Mouse (Mus musculus): ENCODE measurements around the gene Anp32e. TPM values are rescaled to one million over a fixed set of nuclear protein-coding genes. Genes with fewer than 3 reads are reported as not detected.
"Not testable (repeated sequence)": the region's sequence is repeated elsewhere in the genome, so short reads cannot be mapped to it uniquely, and the experiment has no call there.

Anp32e gene
- polyA plus RNA-seq, 1 experiment: 235 TPM

- H3K4me3 ChIP-seq (ENCODE audit: insufficient read depth, low read length): no peak overlapping the region
Observed at GRCm38 (mm10) chr3:95902643-95903042, 26.4 kb upstream of the Anp32e start.

GRCm38 (mm10) chr3:95903753-95904502, 25.1 kb upstream of the Anp32e start:
- TF ChIP-seq CTCF (IDR thresholded peaks at IDR 0.05; ENCODE audit: borderline replicate concordance, insufficient read depth, low read length): no peak
- no peak for TF ChIP-seq POLR2A (IDR thresholded peaks at IDR 0.05; ENCODE audit: low read depth, low read length)
- Histone ChIP-seq H3K27ac (ENCODE audit: insufficient read depth, low read length) (no peak overlapping the region), H3K4me1 (ENCODE audit: control insufficient read depth, insufficient read depth, low read length) (no peaks in the 10 kb centered on the region), H3K4me3 (ENCODE audit: insufficient read depth, low read length) (no peak overlapping the region)

More at GRCm38 (mm10) chr3:95902643-95903042, 26.4 kb upstream of the Anp32e start:
- Histone ChIP-seq H3K4me1 (ENCODE audit: control insufficient read depth, insufficient read depth, low read length) (no peaks in the 10 kb centered on the region), H3K27ac (ENCODE audit: insufficient read depth, low read length) (no peak overlapping the region)
- TF ChIP-seq CTCF (IDR thresholded peaks at IDR 0.05; ENCODE audit: borderline replicate concordance, insufficient read depth, low read length) (no peak), POLR2A (IDR thresholded peaks at IDR 0.05; ENCODE audit: low read depth, low read length) (no peak)

- H3K4me3 ChIP-seq (ENCODE audit: insufficient read depth, low read length): peak within 1 kb of the TSS; percentile 17
- no peak within 1 kb of the TSS for H3K27ac ChIP-seq (ENCODE audit: insufficient read depth, low read length)
- H3K4me1 ChIP-seq (ENCODE audit: control insufficient read depth, insufficient read depth, low read length): no peaks in the 10 kb centered on the region
- TF ChIP-seq CTCF (IDR thresholded peaks at IDR 0.05; ENCODE audit: borderline replicate concordance, insufficient read depth, low read length): no peak
- no peak for TF ChIP-seq POLR2A (IDR thresholded peaks at IDR 0.05; ENCODE audit: low read depth, low read length)
Observed at GRCm38 (mm10) chr3:95904568-95904967, 24.5 kb upstream of the Anp32e start, which contains the start of gene Car14. Gene Car14, minus strand, starts transcription at chr3:95904691.

GRCm38 (mm10) chr3:95905146-95905939, 23.7 kb upstream of the Anp32e start:
- H3K4me1 ChIP-seq (ENCODE audit: control insufficient read depth, insufficient read depth, low read length): no peaks in the 10 kb centered on the region
- peak overlapping the region; percentile 17 for H3K4me3 ChIP-seq (ENCODE audit: insufficient read depth, low read length)
- no peak for TF ChIP-seq CTCF (IDR thresholded peaks at IDR 0.05; ENCODE audit: borderline replicate concordance, insufficient read depth, low read length)
- H3K27ac ChIP-seq (ENCODE audit: insufficient read depth, low read length): no peak overlapping the region

GRCm38 (mm10) chr3:95905940-95906492, 23.0 kb upstream of the Anp32e start:
- TF ChIP-seq CTCF (IDR thresholded peaks at IDR 0.05; ENCODE audit: borderline replicate concordance, insufficient read depth, low read length): peak; percentile 67; the same call in 1 of the 2 replicates
- TF ChIP-seq POLR2A (IDR thresholded peaks at IDR 0.05; ENCODE audit: low read depth, low read length): no peak
- Histone ChIP-seq H3K4me3 (ENCODE audit: insufficient read depth, low read length) (peak overlapping the region; percentile 17; the same call in 1 of the 2 replicates), H3K27ac (ENCODE audit: insufficient read depth, low read length) (no peak overlapping the region), H3K4me1 (ENCODE audit: control insufficient read depth, insufficient read depth, low read length) (no peaks in the 10 kb centered on the region)

- Histone ChIP-seq H3K27ac (ENCODE audit: insufficient read depth, low read length) (no peak overlapping the region), H3K4me1 (ENCODE audit: control insufficient read depth, insufficient read depth, low read length) (no peaks in the 10 kb centered on the region), H3K4me3 (ENCODE audit: insufficient read depth, low read length) (no peak overlapping the region)
- TF ChIP-seq CTCF (IDR thresholded peaks at IDR 0.05; ENCODE audit: borderline replicate concordance, insufficient read depth, low read length): peak; percentile 90
- no peak for TF ChIP-seq POLR2A (IDR thresholded peaks at IDR 0.05; ENCODE audit: low read depth, low read length)
Observed at GRCm38 (mm10) chr3:95906860-95907259, 22.2 kb upstream of the Anp32e start.

GRCm38 (mm10) chr3:95907613-95908012, 21.4 kb upstream of the Anp32e start:
- H3K4me1 ChIP-seq (ENCODE audit: control insufficient read depth, insufficient read depth, low read length): no peaks in the 10 kb centered on the region
- H3K4me3 ChIP-seq (ENCODE audit: insufficient read depth, low read length): no peak overlapping the region
- H3K27ac ChIP-seq (ENCODE audit: insufficient read depth, low read length): no peak overlapping the region
- no peak for TF ChIP-seq CTCF (IDR thresholded peaks at IDR 0.05; ENCODE audit: borderline replicate concordance, insufficient read depth, low read length)
- no peak for TF ChIP-seq POLR2A (IDR thresholded peaks at IDR 0.05; ENCODE audit: low read depth, low read length)

- Histone ChIP-seq H3K27ac (ENCODE audit: insufficient read depth, low read length) (no peak overlapping the region), H3K4me1 (ENCODE audit: control insufficient read depth, insufficient read depth, low read length) (no peaks in the 10 kb centered on the region), H3K4me3 (ENCODE audit: insufficient read depth, low read length) (no peak overlapping the region)
- TF ChIP-seq CTCF (IDR thresholded peaks at IDR 0.05; ENCODE audit: borderline replicate concordance, insufficient read depth, low read length) (no peak), POLR2A (IDR thresholded peaks at IDR 0.05; ENCODE audit: low read depth, low read length) (no peak)
Observed at GRCm38 (mm10) chr3:95914706-95915105, 14.3 kb upstream of the Anp32e start.

- TF ChIP-seq POLR2A (IDR thresholded peaks at IDR 0.05; ENCODE audit: low read depth, low read length) (no peak), CTCF (IDR thresholded peaks at IDR 0.05; ENCODE audit: borderline replicate concordance, insufficient read depth, low read length) (no peak)
- Histone ChIP-seq H3K4me3 (ENCODE audit: insufficient read depth, low read length) (no peak overlapping the region), H3K4me1 (ENCODE audit: control insufficient read depth, insufficient read depth, low read length) (no peaks in the 10 kb centered on the region), H3K27ac (ENCODE audit: insufficient read depth, low read length) (no peak overlapping the region)
Observed at GRCm38 (mm10) chr3:95916760-95917159, 12.3 kb upstream of the Anp32e start.

GRCm38 (mm10) chr3:95920532-95920931, 8.5 kb upstream of the Anp32e start:
- H3K27ac ChIP-seq (ENCODE audit: insufficient read depth, low read length); H3K4me1 ChIP-seq (ENCODE audit: control insufficient read depth, insufficient read depth, low read length): not testable (repeated sequence)

GRCm38 (mm10) chr3:95923429-95923828, 5.6 kb upstream of the Anp32e start:
- H3K27ac ChIP-seq (ENCODE audit: insufficient read depth, low read length); H3K4me1 ChIP-seq (ENCODE audit: control insufficient read depth, insufficient read depth, low read length); H3K4me3 ChIP-seq (ENCODE audit: insufficient read depth, low read length): not testable (repeated sequence)

More at GRCm38 (mm10) chr3:95920532-95920931, 8.5 kb upstream of the Anp32e start:
- not testable (repeated sequence) for H3K4me3 ChIP-seq (ENCODE audit: insufficient read depth, low read length)
